In the genomic region with DNA sequence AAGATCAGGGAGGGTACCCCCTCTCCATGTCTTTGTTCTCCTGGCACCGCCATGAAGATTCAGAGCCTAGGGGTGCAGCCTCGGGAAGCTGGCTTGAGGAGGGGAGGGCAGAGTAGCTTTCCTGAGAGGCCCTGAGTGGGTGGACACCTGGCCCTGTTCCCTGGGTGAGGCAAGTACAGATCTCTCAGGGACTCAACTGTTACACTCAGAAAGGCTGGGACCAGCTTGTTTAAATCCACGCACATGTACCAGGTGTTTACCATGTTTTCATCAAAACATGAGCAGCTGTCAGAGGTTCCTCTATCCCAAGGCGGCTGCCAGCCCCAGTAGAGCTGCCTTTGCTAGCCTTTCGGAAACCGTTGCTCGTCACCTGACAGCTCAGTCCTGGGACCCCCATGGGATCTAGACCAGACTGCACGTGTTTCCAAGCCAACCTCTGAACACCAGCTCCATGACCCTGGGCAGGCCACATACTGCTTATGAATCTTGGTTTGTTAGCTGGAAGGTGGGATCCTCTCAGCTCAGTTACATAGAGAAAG, we compare ENCODE assay signal across 23 mouse cellular contexts.
DNase-seq lines count a peak whose midpoint lies in the region; ATAC-seq lines count a peak whose summit lies in the region.
"Had no signal": no experiment of that assay in that cellular context is flagged by ENCODE, and none has a peak within 500 bp of the region (broad histone marks: within the 10 kb centered on the region; RNA-seq: fewer than 3 reads in every experiment).

No protein-coding gene starts in this region.

- no peak for DNase-seq in liver
- peak; percentile 29 for DNase-seq in thymus, postnatal 0 days (ENCODE audit: low spot score)
- no peak for DNase-seq in thymus, adult 18-20 months
- DNase-seq in adipocyte (ENCODE audit: low spot score): peak; percentile 44
- DNase-seq in embryonic facial prominence, embryonic 10.5 days (ENCODE audit: low spot score): no peak
- DNase-seq in c-Kit-positive CD71-positive TER-119-positive erythroid progenitor cells, embryonic 14.5 days (ENCODE audit: low spot score): no peak
- DNase-seq: adrenal gland, adult 8-10 months; adrenal gland, postnatal 36 days; cerebellum, adult 18-20 months; cerebellum, adult 9-10 months; cerebellum, postnatal 14 days; forebrain, postnatal 0 days; gastrocnemius, postnatal 25 days had no signal

- no peaks in the 10 kb centered on the region; the same call in none of the 2 replicates for H3K4me1 ChIP-seq in liver, embryonic 16.5 days (ENCODE audit: control insufficient read depth, low read depth, low read length)
- peaks cover 29% of the 10 kb centered on the region for H3K4me1 ChIP-seq in embryonic facial prominence, embryonic 10.5 days
- H3K4me1 ChIP-seq in kidney, embryonic 14.5 days (ENCODE audit: control insufficient read depth, insufficient read depth, low read length): no peaks in the 10 kb centered on the region
- H3K4me1 ChIP-seq: intestine, embryonic 15.5 days had no signal

- no peak overlapping the region for H3K27ac ChIP-seq in liver, embryonic 16.5 days (ENCODE audit: low read length)
- peak overlapping the region; percentile 24 for H3K27ac ChIP-seq in embryonic facial prominence, embryonic 10.5 days (replicated peaks)
- H3K27ac ChIP-seq in kidney, embryonic 14.5 days (ENCODE audit: low read depth, low read length): no peak overlapping the region
- H3K27ac ChIP-seq: embryonic facial prominence, embryonic 12.5 days; embryonic facial prominence, embryonic 15.5 days; hindbrain, embryonic 12.5 days; hindbrain, embryonic 15.5 days; intestine, embryonic 15.5 days had no signal

- H3K4me2 ChIP-seq in liver, embryonic 16.5 days (ENCODE audit: low read depth, low read length): no peak overlapping the region
- no peak overlapping the region for H3K4me2 ChIP-seq in kidney, embryonic 14.5 days (replicated peaks; ENCODE audit: low read depth, low read length)
- H3K4me2 ChIP-seq: embryonic facial prominence, embryonic 12.5 days; embryonic facial prominence, embryonic 15.5 days; heart, embryonic 11.5 days; hindbrain, embryonic 12.5 days; hindbrain, embryonic 15.5 days; intestine, embryonic 15.5 days had no signal

- no peaks in the 10 kb centered on the region for H3K27me3 ChIP-seq in liver, embryonic 16.5 days (ENCODE audit: control insufficient read depth, insufficient read depth, low read depth, low read length)
- no peaks in the 10 kb centered on the region for H3K27me3 ChIP-seq in embryonic facial prominence, embryonic 10.5 days (replicated peaks; ENCODE audit: low read depth, poor library complexity, severe bottlenecking)
- no peaks in the 10 kb centered on the region for H3K27me3 ChIP-seq in kidney, embryonic 14.5 days (ENCODE audit: control insufficient read depth, insufficient read depth, low read length)
- H3K27me3 ChIP-seq: embryonic facial prominence, embryonic 12.5 days; embryonic facial prominence, embryonic 15.5 days; hindbrain, embryonic 12.5 days; hindbrain, embryonic 15.5 days; intestine, embryonic 15.5 days had no signal

- H3K9me3 ChIP-seq in liver, embryonic 16.5 days (replicated peaks; ENCODE audit: control insufficient read depth, low read length): no peaks in the 10 kb centered on the region
- peaks cover 5% of the 10 kb centered on the region; the same call in 1 of the 2 replicates for H3K9me3 ChIP-seq in embryonic facial prominence, embryonic 10.5 days
- no peaks in the 10 kb centered on the region for H3K9me3 ChIP-seq in kidney, embryonic 14.5 days (ENCODE audit: control insufficient read depth, low read length)
- H3K9me3 ChIP-seq: embryonic facial prominence, embryonic 12.5 days; embryonic facial prominence, embryonic 15.5 days; hindbrain, embryonic 15.5 days; intestine, embryonic 15.5 days had no signal

- WGBS in liver, embryonic 16.5 days (ENCODE audit: insufficient replicate concordance): 78% methylated on average over 8 of the region's 8 CpGs
- 82% methylated on average over 8 of the region's 8 CpGs for WGBS in embryonic facial prominence, embryonic 10.5 days
- WGBS in kidney, embryonic 14.5 days: 87% methylated on average over 8 of the region's 8 CpGs

- no peak overlapping the region for H3K9ac ChIP-seq in liver, embryonic 16.5 days (ENCODE audit: low read depth, low read length)
- H3K9ac ChIP-seq in kidney, embryonic 14.5 days (ENCODE audit: low read depth, low read length): no peak overlapping the region
- H3K9ac ChIP-seq: embryonic facial prominence, embryonic 12.5 days; embryonic facial prominence, embryonic 15.5 days; forebrain, postnatal 0 days; hindbrain, embryonic 12.5 days; hindbrain, embryonic 15.5 days; intestine, embryonic 15.5 days had no signal

- ATAC-seq in liver, embryonic 16.5 days (ENCODE audit: low read depth): peak; percentile 20
- ATAC-seq in kidney, embryonic 14.5 days (ENCODE audit: low FRiP score, low TSS enrichment): no peak
- ATAC-seq: CD4-positive, CD25-positive, alpha-beta regulatory T cell, adult 4 months; forebrain, embryonic 14.5 days; forebrain, postnatal 0 days; intestine, embryonic 15.5 days had no signal

- H3K4me3 ChIP-seq in liver, embryonic 16.5 days (ENCODE audit: low read depth, low read length): no peak overlapping the region
- no peak overlapping the region for H3K4me3 ChIP-seq in embryonic facial prominence, embryonic 10.5 days
- H3K4me3 ChIP-seq in kidney, embryonic 14.5 days (ENCODE audit: low read length): no peak overlapping the region
- H3K4me3 ChIP-seq: embryonic facial prominence, embryonic 12.5 days; embryonic facial prominence, embryonic 15.5 days; hindbrain, embryonic 12.5 days; hindbrain, embryonic 15.5 days; intestine, embryonic 15.5 days had no signal

- no peaks in the 10 kb centered on the region for H3K36me3 ChIP-seq in liver, embryonic 16.5 days (ENCODE audit: control insufficient read depth, insufficient read depth)
- H3K36me3 ChIP-seq in embryonic facial prominence, embryonic 10.5 days (replicated peaks): peaks cover 5% of the 10 kb centered on the region; the same call in 1 of the 2 replicates
- no peaks in the 10 kb centered on the region for H3K36me3 ChIP-seq in kidney, embryonic 14.5 days (ENCODE audit: control insufficient read depth, insufficient read depth, low read length)
- H3K36me3 ChIP-seq: embryonic facial prominence, embryonic 12.5 days; embryonic facial prominence, embryonic 15.5 days; hindbrain, embryonic 12.5 days; intestine, embryonic 15.5 days had no signal

Comparison
In these comparisons a context has a peak if more than half of its experiments do, and no peak if none do; other contexts are left out.
1. DNase-seq: peak in thymus, postnatal 0 days (single experiment) and adipocyte (single experiment); none in liver (single experiment), thymus, adult 18-20 months (0 of 2), embryonic facial prominence, embryonic 10.5 days (single experiment) and c-Kit-positive CD71-positive TER-119-positive erythroid progenitor cells, embryonic 14.5 days (single experiment).